Mouse (Mus musculus): ENCODE data around the gene Anp32a. TPM values are rescaled to one million over a fixed set of nuclear protein-coding genes. Genes with fewer than 3 reads are reported as not detected.

The Anp32a gene
- polyA plus RNA-seq, 1 experiment, result 332 TPM

- DNase-seq (ENCODE audit: low read depth), result no peak
- TF ChIP-seq POLR2A (IDR thresholded peaks at IDR 0.05; ENCODE audit: borderline replicate concordance, extremely low read depth, insufficient read depth, insufficient read length, poor library complexity, severe bottlenecking) (no peak), CTCF (IDR thresholded peaks at IDR 0.05; ENCODE audit: borderline replicate concordance, extremely low read depth, insufficient read depth, insufficient read length) (no peak)
Observed at GRCm38 (mm10) chr9:62389735-62390134, 48.6 kb downstream of the Anp32a start.

GRCm38 (mm10) chr9:62393531-62393930, 52.4 kb downstream of the Anp32a start:
- TF ChIP-seq CTCF (IDR thresholded peaks at IDR 0.05; ENCODE audit: borderline replicate concordance, extremely low read depth, insufficient read depth, insufficient read length), result no peak
- TF ChIP-seq POLR2A (IDR thresholded peaks at IDR 0.05; ENCODE audit: borderline replicate concordance, extremely low read depth, insufficient read depth, insufficient read length, poor library complexity, severe bottlenecking), result no peak
- DNase-seq (ENCODE audit: low read depth), result no peak

- no peak for TF ChIP-seq POLR2A (IDR thresholded peaks at IDR 0.05; ENCODE audit: borderline replicate concordance, extremely low read depth, insufficient read depth, insufficient read length, poor library complexity, severe bottlenecking)
- no peak for TF ChIP-seq CTCF (IDR thresholded peaks at IDR 0.05; ENCODE audit: borderline replicate concordance, extremely low read depth, insufficient read depth, insufficient read length)
- no peak for DNase-seq (ENCODE audit: low read depth)
Observed at GRCm38 (mm10) chr9:62394163-62394562, 53.1 kb downstream of the Anp32a start.

DNA sequence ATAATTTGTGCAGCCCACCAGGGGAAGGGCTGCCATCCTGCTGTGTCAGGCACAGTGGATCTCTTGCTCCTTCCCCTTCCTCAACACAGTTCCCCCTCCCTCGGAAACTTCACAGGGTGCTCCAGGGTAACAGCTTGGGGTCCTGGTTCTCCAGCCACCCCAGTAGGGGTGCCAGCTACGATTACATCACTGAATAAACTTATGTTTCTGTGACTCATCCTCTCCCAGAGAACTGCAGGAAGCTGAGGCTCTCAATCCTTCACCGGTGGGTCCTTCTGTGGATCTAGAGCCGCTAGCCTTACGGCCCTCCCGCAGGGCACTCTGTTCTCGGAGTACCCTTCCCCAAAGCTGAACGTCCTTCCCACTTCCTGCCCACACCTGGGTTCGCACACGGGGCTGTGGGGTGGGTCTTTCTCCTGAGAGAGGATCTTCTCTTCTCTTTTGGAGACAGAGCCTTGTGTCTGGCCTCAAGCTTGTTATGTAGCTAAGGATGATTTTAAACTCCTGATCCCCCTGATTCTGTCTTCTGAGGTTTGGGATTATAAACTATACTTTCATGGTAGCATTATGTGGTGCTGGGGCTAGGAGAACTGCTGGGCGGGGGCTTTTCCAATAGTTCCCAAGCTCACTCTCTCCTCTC, 59.6 kb downstream of the Anp32a start:
- TF ChIP-seq CTCF (IDR thresholded peaks at IDR 0.05; ENCODE audit: borderline replicate concordance, extremely low read depth, insufficient read depth, insufficient read length), result no peak
- no peak for TF ChIP-seq POLR2A (IDR thresholded peaks at IDR 0.05; ENCODE audit: borderline replicate concordance, extremely low read depth, insufficient read depth, insufficient read length, poor library complexity, severe bottlenecking)

DNA sequence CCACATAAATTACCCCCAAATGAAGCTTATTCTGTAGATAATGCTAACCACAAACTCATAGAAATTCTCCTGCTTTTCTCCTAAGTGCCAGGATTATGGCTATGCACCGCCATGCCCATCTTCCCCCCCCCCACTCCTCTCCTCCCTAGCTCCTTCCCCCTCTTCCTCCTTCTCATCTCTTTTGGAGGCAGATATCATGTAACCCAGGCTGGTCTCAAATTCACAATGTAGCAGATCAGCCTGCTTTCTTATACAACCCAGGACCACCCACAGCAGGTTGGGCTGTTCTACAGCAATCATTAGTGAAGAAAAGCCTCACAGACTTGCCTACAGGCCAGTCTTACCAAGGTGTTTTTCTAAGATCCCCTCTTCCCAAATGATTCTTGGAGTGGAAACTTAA, 60.5 kb downstream of the Anp32a start:
- DNase-seq (ENCODE audit: low read depth), result no peak

More for the DNA sequence above, 59.6 kb downstream of the Anp32a start:
- DNase-seq (ENCODE audit: low read depth), result no peak

GRCm38 (mm10) chr9:62406423-62407013, 65.4 kb downstream of the Anp32a start:
- DNase-seq (ENCODE audit: low read depth), result no peak
- no peak for TF ChIP-seq POLR2A (IDR thresholded peaks at IDR 0.05; ENCODE audit: borderline replicate concordance, extremely low read depth, insufficient read depth, insufficient read length, poor library complexity, severe bottlenecking)
- TF ChIP-seq CTCF (IDR thresholded peaks at IDR 0.05; ENCODE audit: borderline replicate concordance, extremely low read depth, insufficient read depth, insufficient read length), result no peak

More for the DNA sequence above, 60.5 kb downstream of the Anp32a start:
- TF ChIP-seq CTCF (IDR thresholded peaks at IDR 0.05; ENCODE audit: borderline replicate concordance, extremely low read depth, insufficient read depth, insufficient read length) (no peak), POLR2A (IDR thresholded peaks at IDR 0.05; ENCODE audit: borderline replicate concordance, extremely low read depth, insufficient read depth, insufficient read length, poor library complexity, severe bottlenecking) (no peak)

GRCm38 (mm10) chr9:62407357-62408146, 66.5 kb downstream of the Anp32a start:
- no peak for DNase-seq (ENCODE audit: low read depth)
- TF ChIP-seq CTCF (IDR thresholded peaks at IDR 0.05; ENCODE audit: borderline replicate concordance, extremely low read depth, insufficient read depth, insufficient read length) (peak; percentile 11; the same call in 1 of the 2 replicates), POLR2A (IDR thresholded peaks at IDR 0.05; ENCODE audit: borderline replicate concordance, extremely low read depth, insufficient read depth, insufficient read length, poor library complexity, severe bottlenecking) (no peak)

DNA sequence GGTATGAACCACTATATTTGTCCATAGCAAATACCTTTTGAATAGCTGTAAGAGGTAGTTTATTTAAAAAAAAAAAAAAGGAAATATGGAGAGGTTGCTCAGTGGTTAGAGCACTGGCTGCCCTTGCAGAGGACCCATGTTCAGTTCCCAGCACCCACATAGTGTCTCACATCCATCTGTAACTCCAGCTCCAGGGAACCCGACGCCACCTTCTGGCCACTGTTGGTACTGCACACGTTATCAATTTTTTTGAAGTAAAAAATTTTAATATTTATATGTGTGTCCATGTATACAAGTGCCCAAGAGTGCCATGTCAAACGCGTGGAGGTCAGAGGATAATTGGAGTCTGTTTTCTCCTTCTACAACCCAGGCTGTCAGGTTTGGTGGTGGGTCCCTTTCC, 77.6 kb downstream of the Anp32a start:
- TF ChIP-seq POLR2A (IDR thresholded peaks at IDR 0.05; ENCODE audit: borderline replicate concordance, extremely low read depth, insufficient read depth, insufficient read length, poor library complexity, severe bottlenecking), result no peak
- TF ChIP-seq CTCF (IDR thresholded peaks at IDR 0.05; ENCODE audit: borderline replicate concordance, extremely low read depth, insufficient read depth, insufficient read length), result peak; percentile 68
- DNase-seq (ENCODE audit: low read depth), result no peak

GRCm38 (mm10) chr9:62420261-62420917, 79.3 kb downstream of the Anp32a start:
- DNase-seq (ENCODE audit: low read depth), result peak; percentile 43
- TF ChIP-seq POLR2A (IDR thresholded peaks at IDR 0.05; ENCODE audit: borderline replicate concordance, extremely low read depth, insufficient read depth, insufficient read length, poor library complexity, severe bottlenecking) (no peak), CTCF (IDR thresholded peaks at IDR 0.05; ENCODE audit: borderline replicate concordance, extremely low read depth, insufficient read depth, insufficient read length) (no peak)

GRCm38 (mm10) chr9:62421027-62421426, 79.9 kb downstream of the Anp32a start:
- peak; percentile 66 for DNase-seq (ENCODE audit: low read depth)
- no peak for TF ChIP-seq CTCF (IDR thresholded peaks at IDR 0.05; ENCODE audit: borderline replicate concordance, extremely low read depth, insufficient read depth, insufficient read length)
- no peak for TF ChIP-seq POLR2A (IDR thresholded peaks at IDR 0.05; ENCODE audit: borderline replicate concordance, extremely low read depth, insufficient read depth, insufficient read length, poor library complexity, severe bottlenecking)

GRCm38 (mm10) chr9:62421911-62422310, 80.8 kb downstream of the Anp32a start:
- no peak for DNase-seq (ENCODE audit: low read depth)
- TF ChIP-seq CTCF (IDR thresholded peaks at IDR 0.05; ENCODE audit: borderline replicate concordance, extremely low read depth, insufficient read depth, insufficient read length) (no peak), POLR2A (IDR thresholded peaks at IDR 0.05; ENCODE audit: borderline replicate concordance, extremely low read depth, insufficient read depth, insufficient read length, poor library complexity, severe bottlenecking) (no peak)

Data from brain, embryonic 14.5 days (tissue).